Mouse (Mus musculus) myocyte (in vitro differentiated cells): ENCODE results near the gene Gm45716.

Experiments
- E2F4 ChIP-seq: IDR thresholded peaks from one replicate; pipeline ENCODE4 v1.6.1; 2011; ENCODE audit warnings: mild to moderate bottlenecking, control low read depth, moderate library complexity; ENCODE audit not compliant: insufficient read depth
- MAX ChIP-seq: IDR thresholded peaks from one replicate; pipeline ENCODE4 v1.6.1; 2011; ENCODE audit warnings: low read depth, mild to moderate bottlenecking, control low read depth
- POLR2A ChIP-seq: IDR thresholded peaks from one replicate; pipeline ENCODE4 v1.6.1; 2011; ENCODE audit warnings: low read depth, mild to moderate bottlenecking, control low read depth, moderate library complexity; ENCODE audit not compliant: insufficient read length
- POLR2AphosphoS2 ChIP-seq: IDR thresholded peaks from one replicate; pipeline ENCODE4 v1.6.1; 2011; ENCODE audit warnings: low read depth, control low read depth; ENCODE audit not compliant: insufficient read length
- SRF ChIP-seq: IDR thresholded peaks from one replicate; pipeline ENCODE4 v1.6.1; 2011; ENCODE audit warnings: low read depth; ENCODE audit not compliant: control insufficient read depth, insufficient read length
- USF1 ChIP-seq: IDR thresholded peaks from one replicate; pipeline ENCODE4 v1.6.1; 2011; ENCODE audit warnings: low read depth, mild to moderate bottlenecking, control low read depth, moderate library complexity

GRCm38 (mm10) chr11:90258321-90258927 lies 70.9 kb downstream of the Gm45716 start:
- no peak for TF ChIP-seq SRF
- no peak for TF ChIP-seq E2F4
- TF ChIP-seq POLR2AphosphoS2 = no peak
- no peak for TF ChIP-seq POLR2A
- no peak for TF ChIP-seq MAX
- no peak for TF ChIP-seq USF1
